Mouse (Mus musculus) lung, postnatal 14 days (tissue): ENCODE results near the gene 4921517D22Rik.

Experiments
- DNase-seq: peaks from one replicate; pipeline ENCODE4 v3.0.0; 2021

Gene 4921517D22Rik

DNA sequence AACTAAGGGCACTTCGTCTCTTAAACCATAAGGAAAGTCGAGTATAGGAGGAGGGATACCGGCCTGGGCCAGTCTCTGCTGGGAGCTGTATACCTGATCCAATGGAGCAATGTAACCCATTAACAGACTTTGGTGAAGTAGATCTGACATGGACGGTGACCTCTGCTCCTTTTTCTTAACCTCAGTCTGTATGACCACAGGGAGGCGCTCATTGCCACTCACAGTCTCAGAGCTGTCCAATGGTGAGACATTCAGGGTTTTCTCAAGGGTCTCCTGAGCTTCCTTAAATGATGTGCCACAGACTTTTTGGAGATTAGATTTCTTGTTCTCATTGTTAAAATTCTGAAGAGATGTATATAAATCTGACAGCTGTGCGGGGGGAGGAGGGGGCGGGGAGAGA is 3.3 kb downstream of the 4921517D22Rik start:
- DNase-seq = no peak

DNA sequence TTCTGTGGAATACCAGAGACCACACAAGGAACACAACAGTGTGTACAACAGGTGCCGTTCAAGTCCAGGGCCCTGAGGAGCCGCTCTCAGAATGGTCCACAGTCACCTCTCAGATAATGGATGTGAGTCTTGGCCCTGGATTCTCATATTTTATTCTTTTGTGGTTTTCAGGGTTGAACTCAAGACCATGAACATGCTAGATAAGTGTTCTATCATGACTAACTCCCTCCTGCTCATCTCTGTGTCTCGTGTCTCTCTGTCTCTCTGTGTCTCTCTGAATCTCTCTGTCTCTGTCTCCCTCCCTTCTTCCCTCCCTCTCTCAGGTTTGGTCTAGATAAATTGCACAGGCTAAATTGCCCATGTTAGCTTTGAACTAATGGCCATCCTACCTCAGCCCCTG is 4.1 kb downstream of the 4921517D22Rik start:
- DNase-seq = no peak

DNA sequence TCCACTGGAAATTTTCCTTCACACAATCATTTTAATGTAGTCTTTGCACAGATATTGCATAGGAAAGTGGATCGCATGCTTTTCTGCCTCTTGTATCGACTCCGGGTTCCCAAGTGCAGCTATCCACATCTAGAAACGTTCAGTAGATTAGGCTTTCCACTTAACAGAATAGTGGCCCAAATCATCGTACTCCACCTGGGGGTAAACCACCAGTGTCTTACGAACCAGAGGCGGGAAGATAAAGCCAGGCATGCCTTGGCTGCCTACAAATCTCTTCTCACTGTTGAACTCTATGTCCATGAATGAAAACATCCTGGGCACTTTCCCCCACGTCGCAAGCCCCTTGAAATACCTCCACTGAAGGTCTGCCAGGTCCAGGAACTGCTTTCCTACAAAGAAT is 4.6 kb downstream of the 4921517D22Rik start:
- DNase-seq = no peak

DNA sequence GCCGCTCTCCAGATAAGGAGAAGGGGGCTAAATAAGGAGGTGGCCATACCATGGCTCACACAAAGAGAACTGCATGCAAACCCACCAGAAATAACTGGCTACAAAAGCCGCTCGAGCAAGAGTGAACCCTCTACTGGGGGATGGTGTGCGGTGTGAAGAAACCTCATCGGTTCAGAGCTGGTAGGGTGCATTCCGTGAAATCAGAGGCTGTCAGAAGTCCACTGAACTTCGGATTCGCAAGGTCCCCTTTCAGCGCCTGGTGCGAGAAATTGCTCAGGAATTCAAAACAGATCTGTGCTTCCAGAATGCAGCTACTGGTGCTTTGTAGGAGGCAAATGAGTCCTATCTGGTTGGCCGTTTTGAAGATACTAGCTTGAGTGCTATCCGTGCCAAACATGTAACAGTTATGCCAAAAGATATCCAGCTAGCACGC is 5.6 kb downstream of the 4921517D22Rik start:
- peak; percentile 28 for DNase-seq

DNA sequence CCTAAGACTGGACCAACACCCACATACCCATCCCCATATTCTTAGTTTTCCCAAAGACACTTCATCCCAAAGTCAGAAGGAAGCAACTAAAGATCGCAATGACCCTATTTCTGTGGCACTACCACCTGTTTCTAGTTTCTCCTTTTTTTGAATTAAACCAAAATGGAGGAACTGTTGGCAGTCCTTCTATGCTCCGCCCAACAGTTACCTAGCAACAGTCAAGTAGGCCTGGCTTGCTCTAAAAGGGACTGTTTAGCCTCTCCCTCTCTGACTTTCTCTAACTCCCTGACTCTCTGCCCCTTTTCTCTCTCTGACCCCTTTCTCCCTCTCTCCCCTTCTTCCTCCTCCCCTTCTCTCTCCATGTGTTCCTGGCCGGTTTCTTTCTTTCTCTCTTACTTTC is 8.7 kb downstream of the 4921517D22Rik start:
- no peak for DNase-seq

DNA sequence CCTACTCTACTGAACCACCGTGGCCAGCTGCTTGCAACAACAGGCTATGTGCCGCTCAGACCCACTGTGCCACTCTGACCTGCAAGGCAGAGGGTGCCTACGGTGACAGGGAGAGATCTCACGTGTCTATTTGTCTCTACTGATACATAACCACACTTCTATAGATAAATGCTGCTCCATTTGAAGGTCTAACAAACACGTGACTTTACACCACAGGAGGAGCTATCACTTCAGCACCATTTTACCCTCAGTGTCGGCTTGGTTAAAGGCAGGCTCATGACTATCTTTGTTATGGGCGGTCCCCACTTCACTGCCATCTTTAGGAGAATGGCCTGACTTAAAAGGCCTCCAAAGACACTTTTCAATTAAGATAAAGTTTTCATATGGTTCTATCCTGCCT is 11.3 kb downstream of the 4921517D22Rik start:
- no peak for DNase-seq

DNA sequence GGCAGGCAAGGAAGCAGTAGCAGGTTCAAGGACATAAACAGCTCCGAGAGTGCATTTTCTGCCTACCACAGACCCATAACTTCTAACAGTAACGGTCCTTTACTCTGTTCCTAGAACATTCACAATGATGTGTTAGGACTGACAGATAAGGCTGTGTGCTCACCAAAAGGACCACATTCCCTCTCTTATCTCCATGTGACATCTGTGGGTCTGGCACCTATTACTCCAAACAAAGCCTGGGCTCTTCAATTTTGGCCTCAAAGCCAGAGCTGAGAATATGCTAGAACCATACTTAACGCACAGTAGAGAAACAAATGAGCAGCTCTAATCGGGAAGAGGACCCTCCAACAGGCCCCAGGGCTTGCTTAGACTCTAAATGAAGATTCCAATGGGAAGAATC is 14.0 kb downstream of the 4921517D22Rik start:
- no peak for DNase-seq

DNA sequence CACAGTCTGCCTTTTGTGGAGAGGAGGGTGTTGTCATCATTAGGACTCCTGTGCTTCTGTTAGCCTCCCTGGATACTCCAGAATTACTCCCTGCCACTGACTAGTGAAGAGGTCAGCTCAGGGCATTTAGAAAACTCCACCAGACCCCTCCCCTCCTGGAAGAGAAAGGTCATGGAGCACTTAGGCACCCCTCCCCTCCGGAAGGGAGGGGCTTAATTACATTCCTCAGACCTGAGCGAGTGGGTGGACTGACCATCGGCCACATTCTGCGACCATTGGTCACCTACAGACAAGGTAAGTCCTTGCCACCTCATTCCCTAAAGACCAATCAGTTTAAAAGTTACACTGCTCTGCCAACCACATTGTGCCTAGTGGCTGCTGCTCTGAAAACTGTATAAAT is 14.6 kb downstream of the 4921517D22Rik start:
- no peak for DNase-seq

DNA sequence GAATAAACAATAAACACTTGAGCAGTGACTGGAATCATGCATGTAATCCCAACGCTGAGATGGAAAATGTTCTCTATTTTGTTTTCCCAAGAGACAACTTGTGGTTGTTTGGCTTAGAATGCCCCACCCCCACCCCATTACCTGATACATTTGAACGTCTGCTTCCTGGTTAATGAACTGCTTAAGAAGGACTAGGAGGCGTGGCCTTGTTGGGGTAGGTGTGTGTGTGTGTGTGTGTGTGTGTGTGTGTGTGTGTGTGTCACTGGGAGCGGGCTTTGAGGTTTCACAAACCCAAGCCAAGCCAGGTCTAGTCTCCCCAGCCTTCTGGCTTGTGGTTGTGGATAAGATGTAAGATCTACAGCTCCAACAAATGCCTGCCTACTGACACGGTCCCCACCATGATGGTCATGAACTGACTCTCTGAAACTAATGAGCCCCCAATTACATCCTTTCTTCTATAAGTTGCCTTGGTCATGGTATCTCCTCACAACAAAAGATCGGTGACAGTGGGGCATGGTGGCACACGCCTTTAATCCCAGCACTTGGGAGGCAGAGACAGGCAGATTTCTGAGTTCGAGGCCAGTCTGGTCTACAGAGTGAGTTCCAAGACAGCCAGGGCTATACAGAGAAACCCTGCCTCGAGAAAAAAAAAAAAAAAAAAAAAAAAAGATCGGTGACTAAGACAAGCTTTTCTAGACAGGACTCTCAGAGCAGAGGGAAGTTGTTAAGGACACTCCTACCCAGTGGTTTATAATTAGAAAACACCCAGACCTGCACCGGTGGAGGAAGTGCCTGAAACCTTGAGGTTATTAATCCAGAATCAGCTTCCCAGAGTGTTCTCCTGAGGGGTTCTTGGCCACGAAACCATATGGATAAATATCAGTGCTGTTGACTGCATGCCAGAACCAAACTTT is 17.3 kb downstream of the 4921517D22Rik start:
- no peak for DNase-seq

DNA sequence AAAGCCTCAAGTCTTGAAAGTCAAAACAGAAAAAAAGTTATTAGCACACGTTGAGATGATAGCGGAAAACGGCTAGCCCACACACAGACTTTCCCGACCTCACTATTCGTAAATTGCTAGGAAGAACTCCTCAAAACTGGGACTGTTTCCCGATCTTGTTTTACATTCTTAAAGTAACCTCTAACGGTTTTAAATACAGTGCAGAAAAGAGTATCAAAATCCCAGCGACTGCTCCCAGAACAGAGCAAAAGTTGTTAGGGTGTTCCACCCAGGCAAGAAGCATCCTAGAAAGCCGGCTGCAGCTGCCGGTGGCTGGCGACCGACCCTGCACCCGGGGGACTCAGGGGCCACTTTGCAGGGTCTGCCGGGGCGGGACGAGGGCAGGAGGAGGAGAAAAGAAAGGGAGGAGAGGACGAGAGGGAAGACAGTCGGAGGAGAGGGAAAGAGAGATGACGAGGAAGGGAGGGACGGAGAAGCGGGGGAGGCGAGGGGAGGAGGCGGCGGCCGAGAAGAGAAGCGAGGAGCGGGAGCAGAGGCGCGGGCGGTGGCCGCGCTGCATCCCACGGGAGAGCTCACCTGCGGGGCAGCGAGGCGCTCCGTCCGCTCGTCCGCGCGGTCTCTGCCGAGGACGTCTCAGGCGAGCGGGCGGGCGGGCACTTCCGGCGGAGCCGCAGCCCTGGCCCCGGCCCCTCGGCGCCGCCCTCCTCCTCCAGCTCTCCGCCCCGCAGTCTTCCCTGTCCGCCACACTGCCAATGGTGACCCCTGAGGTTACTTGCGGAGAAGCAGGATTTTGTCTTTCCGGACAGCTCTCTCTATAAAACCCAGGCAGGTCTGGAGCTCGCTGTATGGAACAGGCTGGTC is 18.5 kb downstream of the 4921517D22Rik start, which contains the start of gene Golm1:
TSS of gene Golm1 (minus strand) at position 661 of the 861 bp plus-strand sequence.
- peak; percentile 71 for DNase-seq

DNA sequence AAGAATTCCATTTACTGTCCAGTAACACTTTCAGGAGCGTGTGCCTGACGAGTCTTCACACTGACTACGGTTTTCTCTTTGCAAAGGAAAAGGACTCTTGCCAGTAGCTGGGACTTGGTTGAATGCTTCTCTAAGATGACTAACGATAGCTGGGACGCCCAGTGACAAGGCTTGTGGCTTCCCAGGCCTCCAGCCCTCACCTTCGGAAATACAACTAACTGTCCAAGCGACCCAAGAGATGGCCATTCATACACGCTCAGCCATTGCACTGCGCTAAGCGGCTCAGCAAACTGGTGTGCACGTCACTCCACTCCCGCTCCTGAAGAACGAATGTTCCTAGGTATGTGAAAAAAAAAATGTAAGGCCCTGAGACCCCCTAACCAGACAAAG is 19.2 kb downstream of the 4921517D22Rik start:
- DNase-seq = no peak

DNA sequence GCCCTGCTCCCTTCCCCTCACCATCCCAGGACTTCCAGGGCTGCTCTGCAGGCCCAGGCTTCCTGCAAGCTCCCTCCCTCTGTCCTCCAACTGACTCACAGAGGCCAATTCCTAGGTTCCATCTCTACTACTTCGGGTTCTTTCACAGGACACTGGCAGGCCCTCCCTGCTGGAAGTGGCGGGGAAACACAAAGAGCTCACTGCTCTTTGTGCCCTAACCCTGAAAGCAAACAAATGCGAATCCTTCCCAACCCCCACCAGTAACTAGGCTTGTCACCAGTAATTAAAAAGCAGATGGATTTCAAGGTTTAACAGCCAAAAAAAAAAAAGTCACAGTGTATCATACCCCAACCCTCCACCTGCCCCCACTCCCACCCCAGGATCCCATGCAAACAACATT is 19.7 kb downstream of the 4921517D22Rik start:
- no peak for DNase-seq

DNA sequence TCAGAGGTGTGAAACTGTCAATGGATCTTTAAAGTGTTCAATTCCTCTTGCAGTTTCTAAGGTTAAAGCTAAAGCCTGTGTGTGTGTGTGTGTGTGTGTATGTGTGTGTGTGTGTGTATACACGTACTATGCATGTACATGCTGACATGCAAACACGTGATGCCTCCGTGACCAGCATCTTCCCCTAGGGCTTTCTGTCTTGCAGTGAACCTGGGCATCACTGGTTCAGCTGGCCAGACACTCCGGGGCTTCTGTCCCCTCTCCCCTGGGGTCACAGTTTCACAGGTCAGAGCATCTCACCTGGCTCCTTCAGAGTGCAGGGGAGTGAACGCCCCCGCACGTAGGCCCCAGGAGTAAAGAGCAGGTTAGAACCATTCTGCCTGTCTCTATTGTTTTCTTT is 20.3 kb downstream of the 4921517D22Rik start:
- no peak for DNase-seq

DNA sequence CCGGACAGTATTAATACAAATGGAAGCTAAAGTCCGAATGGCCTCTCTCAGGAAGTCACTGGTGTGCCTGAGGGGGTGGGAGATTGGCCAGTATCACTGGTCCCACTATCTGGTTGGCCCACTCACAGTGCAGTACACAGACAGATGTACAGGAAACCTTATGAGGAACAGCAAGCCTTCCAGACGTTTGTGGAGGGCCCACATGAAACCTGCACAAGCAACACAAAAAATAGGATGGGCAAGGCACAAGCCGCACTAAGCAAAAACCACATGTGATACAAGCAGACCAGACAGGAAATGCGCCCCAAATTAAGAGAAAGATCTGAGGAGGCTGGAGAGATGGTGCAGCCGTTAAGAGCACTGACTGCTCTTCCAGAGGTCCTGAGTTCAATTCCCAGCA is 21.7 kb downstream of the 4921517D22Rik start:
- DNase-seq = no peak

DNA sequence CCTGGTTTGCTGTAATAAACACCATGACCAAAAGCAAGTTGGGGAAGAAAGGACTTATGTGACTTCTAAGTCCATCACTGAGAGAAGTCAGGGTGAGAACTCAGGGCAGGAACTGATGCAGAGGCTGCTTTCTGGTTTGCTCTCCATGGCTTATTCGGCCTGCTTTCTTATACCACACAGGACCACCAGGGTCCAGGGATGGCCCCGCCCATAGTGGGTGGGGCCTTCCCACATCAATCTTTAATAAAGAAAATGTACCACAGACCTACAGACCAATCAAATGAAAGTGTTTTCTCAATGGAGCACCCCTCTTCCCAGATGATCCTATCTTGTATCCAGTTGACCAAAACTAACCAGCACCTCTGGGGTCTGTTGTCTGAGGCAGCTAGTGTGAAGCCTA is 22.4 kb downstream of the 4921517D22Rik start:
- no peak for DNase-seq

DNA sequence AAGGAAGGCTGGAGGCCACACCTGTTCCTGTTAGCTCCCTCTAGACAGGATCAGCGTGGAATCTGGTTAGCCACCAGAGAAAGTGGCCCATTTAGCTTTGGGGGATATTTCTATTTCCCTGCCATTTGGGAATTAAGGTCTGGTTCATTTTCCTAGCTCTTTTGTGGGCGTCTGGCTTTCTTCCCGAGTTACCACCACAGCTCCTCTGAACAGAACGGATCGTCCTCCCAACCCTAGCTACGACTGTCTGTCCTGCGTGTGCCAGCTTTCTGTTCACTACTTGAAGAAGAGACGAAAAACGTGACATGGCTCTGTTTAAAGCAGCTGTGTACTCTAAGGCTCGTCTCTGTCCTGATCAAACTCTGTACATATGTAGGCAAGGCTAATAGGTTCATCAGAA is 24.0 kb downstream of the 4921517D22Rik start:
- DNase-seq = no peak

DNA sequence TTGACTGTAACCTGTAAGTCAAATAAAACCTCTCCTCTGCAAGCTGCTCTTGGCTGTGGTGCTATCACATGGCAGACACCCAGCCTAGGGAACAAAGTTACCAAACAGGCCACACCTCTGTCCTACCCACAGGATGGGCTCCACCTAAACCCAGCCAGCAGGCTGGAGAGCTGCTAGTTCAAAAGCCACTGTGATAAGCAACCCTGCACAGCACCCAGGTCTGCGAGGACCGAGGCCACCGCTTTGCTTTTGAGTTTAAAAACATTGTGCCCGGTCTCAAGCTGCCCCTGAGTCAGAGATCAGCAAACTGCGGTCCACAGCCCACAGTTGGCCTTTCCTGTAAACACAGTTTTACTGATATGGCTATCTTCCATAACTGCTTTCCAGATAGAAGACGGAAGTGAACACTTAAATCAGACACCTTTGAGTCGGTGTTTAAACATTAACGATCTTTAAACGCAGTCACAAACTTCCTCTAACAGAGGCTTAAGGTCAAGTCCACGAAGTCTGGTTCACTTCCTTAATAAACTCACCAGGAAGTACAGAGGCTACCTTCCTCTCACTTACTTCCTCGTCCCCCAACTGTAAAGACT is 25.3 kb downstream of the 4921517D22Rik start:
- DNase-seq = peak; percentile 57

DNA sequence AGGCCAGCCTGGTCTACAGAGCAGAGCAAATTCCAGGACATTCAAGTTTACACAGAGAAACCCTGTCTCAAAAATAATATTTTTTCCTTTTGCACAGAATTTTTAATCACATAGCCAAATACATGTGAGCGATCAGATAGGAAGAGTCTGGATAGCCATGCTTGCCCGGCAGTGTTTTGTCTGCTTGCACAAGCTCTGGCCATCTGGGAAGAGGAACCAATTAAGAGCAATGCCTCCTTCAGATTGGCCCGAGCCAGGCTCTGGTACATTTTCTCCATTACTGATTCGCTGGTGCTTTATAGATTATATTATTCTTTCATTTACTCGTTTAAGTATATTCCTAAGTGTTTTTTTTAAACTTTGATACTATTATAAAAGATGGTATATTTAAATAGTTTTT is 26.1 kb downstream of the 4921517D22Rik start:
- no peak for DNase-seq

DNA sequence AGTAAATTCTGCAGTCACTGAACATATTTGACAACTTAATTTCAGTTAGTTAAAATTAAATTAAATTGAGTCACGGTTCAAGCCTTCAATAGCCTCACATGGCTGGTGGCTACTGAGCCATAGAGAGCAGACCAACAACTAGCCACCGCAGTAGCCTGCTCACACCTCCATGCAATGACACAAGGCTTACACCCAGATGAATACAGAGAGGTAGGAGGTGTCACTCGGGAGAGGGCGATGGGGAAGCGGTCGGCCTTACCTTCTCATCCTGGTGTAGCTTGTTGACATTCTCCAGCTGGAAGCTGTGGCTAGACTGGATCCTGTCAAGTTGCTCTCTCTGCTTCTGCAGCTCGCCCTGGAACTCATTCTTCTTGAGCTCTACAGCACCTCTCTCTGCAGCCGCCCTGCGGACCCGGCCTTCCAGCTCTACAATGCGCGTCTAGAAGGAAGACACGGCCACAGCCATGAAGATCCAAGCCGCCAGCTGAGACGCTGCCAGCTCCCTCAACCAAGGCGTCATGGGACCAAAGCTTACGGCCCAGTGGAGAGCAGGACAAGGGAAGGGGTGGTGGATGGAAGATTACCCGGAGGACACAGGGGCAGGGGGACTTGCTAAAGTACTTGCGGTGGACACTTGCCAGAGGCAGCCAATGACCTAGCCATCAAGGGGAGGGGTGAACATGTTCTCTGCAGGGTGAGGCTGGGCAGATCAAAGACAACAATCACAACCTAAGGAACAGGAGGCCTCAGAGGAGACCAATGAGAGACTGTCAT is 29.8 kb downstream of the 4921517D22Rik start:
- DNase-seq = no peak

DNA sequence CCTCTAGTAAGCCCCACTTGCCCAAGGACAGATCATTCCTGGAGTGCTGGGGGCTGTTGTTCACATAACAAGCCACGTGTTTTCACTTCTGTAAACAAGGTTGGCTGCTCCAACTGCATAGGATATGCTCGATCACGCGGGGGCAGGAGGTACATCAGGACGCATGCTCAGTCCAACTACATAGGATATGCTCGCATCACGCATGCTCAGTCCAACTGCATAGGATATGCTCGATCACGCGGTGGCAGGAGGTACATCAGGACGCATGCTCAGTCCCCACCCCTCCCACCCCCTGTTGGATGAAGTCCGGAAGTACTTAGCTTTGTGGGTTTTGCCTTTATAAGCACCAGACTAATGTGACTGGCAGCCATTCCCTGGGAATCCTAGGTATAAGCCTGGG is 31.9 kb downstream of the 4921517D22Rik start:
- no peak for DNase-seq

DNA sequence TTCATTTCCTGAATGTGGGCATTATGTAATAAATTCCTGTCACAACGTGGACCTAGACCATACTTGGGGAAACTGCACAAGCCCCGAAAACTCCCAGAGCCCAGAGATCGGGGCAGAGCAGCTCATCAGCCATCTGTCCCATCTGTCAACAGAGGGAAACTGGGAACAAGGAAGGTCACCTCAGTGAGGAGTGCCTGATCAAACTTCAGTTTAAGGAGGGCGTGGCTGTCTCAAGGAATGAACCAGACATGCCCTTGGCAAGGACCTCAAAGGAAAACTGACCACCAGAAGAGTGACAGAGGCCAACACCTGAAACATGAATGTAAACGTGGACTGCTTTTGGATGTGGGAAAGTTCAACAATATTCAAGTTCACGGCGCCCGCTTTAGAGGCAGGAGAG is 32.5 kb downstream of the 4921517D22Rik start:
- no peak for DNase-seq

DNA sequence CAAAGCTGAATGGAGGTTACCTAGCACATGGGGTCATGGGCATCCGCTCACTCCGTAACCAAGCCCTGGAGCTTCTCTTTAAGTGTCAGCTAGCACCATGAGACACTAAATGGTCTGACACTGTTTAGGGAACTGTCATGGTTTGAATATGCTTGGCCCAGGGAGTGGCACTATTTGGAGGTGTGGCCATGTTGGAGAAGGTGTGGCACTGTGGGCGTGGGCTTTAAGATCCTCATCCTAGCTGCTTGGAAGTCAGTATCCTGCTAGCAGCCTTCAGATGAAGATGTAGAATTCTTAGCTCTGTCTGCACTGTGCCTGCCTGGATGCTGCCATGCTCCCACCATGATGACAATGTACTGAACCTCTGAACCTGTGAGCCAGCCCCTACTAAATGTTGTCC is 33.5 kb downstream of the 4921517D22Rik start:
- no peak for DNase-seq

DNA sequence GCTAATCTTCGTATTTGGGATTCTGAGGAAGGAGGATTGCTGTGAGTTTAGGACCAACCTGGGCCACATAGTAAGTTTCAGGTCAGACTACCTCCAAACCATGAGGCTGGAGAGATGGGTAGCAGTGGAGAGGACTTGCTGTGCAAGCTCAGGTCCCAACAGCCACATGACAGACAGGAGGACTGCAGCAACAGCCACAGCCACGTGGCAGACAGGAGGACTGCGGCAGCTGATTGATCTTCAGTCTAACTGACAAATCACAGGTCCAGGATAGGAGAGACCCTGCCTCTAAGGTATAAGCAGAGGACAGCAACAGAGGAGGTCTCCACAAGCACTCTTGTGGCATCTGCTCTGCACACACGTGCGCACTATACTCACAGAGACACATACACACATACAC is 36.1 kb downstream of the 4921517D22Rik start:
- no peak for DNase-seq
